Mouse (Mus musculus) gastrocnemius, postnatal 4 days (tissue): ENCODE data around the gene Tirap. TPM values are rescaled to one million over a fixed set of nuclear protein-coding genes. Genes with fewer than 3 reads are reported as not detected.

Experiments used
- DNase-seq, 2 experiments: peaks; one replicate each; pipeline ENCODE4 v3.0.0; 2021 to 2022; ENCODE audit warnings: low spot score in 2 of 2, mixed read lengths in 2 of 2
- long read RNA-seq, 2 experiments: library from polyadenylated mRNA; stranded (forward); transcript quantifications; one replicate each; pipeline ENCODE4 v2.0.0; 2021
- total RNA-seq, 2 experiments: library from RNA; stranded (reverse); gene quantifications; 2 replicates each; pipeline ENCODE4 v1.2.3; 2021

Tirap gene
- total RNA-seq = 10 to 100 TPM; 11.0 to 11.6 TPM
- long read RNA-seq, experiment 1, transcript Tirap-205 (7 exons, 1,783 nt) = major isoform, 5 of 9 reads
- long read RNA-seq, experiment 1, partial matches to known transcripts = 1 of 9 reads
- long read RNA-seq, experiment 1, other reads (novel, unspliced or antisense) = 2 of 9 reads
- long read RNA-seq, experiment 2, partial matches to known transcripts = 3 of 12 reads
- long read RNA-seq, experiment 2, other reads (novel, unspliced or antisense) = 4 of 12 reads

DNA sequence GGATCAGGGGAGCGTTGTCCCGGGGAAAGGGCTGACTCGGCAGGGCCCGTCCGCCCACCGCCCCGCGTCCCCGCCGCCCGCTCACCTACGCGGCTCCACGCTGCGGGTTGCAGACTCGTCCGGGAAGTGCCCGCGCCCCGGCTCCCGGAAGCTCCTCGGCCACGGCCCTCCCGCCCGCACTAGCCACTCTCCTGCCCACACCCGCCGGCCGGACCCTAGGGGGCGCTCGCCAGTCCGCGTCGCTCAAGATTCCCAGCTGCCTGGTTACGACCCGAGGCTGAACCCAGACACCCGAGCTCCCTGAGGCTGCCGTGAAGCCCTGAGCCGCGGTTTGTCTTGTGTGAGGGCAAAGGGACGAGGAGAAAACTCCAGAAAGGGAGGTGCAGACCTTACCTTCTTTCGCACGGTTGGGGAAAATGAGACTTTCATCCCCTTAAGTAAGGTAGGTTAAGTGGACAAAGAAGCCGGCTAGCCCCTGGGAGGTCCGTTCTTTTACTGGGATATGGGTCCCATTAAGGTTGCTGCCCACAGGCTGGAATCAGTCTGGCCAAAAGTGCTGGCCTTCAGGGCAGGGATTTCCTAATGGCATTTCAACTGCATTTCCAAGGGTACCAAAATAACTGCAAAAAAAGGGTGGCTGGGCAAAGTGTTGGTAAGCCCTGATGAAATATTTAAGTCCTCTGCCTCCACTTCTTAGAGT is at the start of gene Tirap, which contains the start of gene Srpr:
Gene Tirap (minus strand): TSS at position 520 of the 700 bp plus-strand sequence.
Gene Srpr (plus strand): TSS at position 404 of the 700 bp plus-strand sequence.
- peak; percentile 92 to 95 for DNase-seq

DNA sequence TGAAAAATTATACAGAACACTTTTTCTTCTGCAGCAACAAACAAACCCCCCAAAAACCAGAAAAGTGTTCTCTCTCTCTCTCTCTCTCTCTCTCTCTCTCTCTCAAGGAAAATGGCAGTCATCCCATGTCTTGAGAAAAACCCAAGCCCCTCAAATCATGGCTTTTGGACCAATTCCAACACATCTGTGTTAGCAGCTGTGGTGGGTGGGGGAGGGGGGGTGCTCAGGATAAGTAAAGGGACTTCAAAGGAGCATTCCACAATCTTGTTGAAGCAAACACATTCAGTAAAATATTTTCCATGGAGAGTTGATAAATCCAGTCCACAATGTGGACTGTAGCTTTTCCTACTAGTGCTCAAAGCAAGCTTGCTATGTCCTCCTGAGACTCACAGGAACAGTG is 49.4 kb upstream of the Tirap start:
- no peak for DNase-seq

DNA sequence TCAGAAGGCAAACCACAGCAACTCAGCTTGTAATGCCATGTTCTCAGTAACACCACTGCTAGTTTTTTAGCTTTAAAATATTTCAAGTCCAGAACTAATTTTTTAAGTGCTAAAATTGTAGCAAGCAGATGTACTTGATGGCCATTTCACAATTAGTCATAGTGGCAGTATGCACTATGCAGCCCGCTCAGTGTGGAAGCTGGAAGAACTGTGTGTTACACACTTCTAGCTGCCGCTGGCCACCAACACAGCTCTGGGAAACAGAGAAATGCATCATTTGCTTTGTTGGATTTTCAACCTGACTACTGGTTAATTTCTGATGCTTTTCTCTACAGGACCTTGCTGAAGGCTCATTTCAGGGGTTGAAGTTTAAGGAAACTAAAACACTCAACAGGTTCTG is 47.3 kb upstream of the Tirap start:
- DNase-seq = no peak

DNA sequence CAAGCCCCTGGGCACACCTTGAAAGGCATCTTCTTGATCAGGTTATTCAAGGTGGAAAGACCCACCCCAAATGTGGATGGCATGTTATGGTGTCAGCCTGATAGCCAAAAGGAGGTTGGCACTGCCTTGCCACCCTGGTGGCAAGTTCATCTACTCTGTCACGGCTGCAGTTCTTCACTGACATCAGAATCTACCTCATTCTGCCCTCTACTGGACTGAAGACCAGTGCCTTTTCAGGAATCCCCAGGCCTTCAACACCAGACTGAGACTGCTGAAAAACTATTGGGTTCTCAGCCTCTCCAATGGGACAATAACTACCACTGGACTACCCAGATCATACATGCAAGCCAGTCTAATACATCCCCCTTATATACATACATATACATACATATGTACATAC is 39.6 kb upstream of the Tirap start:
- no peak for DNase-seq

DNA sequence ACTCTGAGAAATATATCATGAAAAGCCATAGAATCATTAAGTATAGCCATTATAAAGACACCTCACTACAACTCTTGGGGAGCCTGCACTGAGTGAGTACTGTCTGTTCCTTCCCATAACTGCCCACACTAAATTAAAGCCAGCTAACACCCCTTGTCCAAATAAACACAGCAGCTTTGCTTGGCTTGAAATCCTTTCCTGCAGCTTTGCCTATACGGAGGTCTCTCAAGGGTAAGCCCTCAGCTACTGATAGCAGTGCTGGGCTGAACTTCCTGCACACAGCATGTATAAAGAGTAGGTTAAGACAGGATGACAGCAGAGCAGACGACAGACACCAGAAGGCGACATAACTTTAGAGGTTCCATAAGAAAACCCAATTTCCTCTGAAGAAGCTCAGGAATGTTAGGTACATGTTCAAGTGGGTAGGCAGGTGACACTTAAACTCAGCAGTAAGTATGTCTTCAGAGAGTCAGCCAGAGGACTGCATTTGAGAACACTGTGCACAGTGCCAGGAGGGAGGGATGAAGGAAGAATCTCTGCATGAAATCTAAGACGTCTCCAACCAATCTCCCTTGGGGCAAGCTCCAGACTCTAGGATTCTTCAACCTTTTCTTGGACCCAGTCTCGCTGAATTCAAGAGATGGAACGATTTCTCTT is 39.0 kb upstream of the Tirap start:
- DNase-seq = no peak

DNA sequence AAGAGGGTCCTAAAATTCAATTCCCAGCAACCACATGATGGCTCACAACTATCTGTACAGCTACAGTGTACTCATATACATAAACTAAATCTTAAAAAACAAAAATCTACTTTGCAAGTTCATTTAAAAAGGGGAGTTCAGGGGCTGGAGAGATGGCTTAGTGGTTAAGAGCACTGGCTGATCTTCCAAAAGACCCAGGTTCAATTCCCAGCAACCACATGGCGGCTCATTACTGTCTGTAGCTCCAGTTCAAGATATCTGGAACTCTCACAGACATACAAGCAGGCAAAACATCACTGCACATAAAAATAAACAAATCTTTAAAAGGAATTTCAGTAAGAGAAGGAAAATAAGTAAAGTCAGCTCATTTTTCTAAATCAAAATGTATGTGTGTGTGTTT is 38.3 kb upstream of the Tirap start:
- DNase-seq = no peak

DNA sequence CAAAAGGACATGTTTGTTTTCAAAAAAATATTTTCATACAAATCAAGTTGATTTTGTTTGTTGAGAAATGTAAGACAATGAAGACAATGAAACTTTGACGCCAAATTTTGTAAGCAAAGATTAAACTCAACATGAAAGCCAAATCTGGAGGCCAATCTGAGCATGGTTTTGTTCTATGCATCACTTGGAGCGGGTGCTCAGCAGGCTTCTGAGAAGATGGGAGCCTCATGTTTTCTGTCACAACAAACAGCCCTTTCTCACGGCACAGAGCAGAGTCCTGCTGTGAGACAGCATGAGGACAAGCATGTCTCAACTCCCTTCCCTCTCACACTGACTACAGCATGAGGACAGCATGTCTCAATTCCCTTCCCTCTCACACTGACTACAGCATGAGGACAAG is 35.9 kb upstream of the Tirap start:
- DNase-seq = no peak

DNA sequence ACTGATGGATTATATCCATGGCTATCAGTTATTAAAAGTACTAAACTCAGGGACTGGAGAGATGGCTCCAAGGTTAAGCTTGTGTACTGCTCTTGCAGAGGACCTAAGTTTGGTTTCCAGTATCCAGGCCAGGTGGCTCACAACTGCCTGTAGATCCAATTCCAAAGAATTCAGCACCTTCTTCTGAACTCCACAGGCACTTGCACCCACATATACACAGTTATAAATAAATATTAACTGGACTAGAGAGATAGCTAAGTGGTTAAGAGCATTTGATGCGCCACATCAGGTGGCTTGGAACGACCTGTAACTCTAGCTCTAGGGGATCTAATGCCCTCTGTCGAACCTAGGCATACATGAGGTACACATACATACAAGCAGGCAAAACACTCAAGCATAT is 28.6 kb upstream of the Tirap start:
- no peak for DNase-seq

DNA sequence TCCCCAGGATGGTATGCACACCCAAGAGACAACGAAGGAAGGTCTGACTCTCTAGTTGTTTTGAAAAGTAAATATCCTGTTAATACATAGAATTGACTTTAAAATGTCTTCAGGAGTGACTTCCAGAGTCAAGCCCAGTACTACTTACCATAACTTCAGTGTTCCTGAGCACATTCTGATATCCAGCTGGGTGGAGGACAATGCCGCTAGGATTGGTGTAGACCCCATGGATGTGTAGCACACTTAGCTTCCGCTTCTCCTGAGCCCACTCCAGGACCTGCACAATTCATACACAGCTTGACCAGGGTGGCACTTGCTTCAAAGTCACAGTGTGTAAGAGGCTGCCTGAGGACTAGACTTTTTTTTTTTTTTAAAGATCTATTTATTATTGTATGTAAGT is 23.4 kb upstream of the Tirap start:
- DNase-seq = no peak

DNA sequence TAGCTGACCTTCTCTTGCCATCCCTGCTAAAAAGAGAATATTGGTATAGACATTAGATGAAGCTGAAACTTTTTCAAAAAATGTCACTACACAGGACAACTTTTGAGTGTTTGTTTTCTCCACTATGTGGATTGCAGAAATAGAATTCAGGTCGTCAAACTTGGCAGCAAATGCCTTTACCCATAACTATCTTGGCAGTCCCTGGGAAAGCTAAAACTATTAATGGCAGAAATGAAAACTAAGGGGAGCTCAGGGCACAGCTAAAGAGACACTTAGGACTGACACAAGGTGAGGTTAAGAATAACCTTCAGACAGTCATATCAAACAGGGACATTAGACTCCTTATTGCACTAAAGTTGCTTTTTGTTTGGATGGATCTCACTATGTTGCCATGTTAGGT is 17.9 kb upstream of the Tirap start:
- DNase-seq = no peak

DNA sequence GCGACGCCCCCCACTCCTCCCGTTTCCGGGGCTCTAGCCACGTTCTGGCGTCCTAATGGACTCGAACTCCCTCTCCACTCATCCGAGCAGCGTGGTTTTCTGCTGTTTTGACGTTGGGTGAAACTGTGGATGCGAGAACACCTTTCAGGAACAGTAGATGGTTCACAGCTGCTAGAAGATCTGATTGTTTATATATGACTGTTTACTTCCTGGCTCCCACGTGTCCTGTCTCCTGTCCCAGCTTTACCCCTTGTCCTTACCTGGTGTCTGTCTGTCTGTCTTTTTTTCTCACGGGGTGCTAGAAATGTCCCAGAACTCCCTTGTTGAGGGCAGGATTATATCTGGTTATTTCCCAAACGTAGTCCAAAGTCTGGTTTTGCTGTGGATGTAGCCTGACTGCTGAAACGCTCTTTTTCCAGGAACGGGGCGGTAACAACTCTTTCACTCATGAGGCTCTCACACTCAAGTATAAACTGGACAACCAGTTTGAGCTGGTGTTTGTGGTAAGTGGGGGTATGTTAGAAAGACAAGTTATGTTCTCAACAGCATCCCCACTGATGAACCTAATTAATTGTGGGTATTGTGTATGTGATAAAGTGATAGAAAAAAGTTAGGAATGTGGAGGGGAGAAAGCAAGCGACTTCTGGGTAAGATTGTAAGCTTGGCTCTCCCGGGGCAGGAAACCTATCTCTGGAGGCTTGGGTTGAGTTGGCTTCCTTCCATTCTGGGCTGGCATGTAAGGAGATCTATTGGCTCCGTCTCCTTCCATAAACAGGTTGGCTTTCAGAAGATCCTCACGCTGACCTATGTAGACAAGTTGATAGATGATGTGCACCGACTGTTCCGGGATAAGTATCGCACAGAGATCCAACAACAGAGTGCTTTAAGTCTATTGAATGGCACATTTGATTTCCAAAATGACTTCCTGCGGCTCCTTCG is 11.8 kb upstream of the Tirap start:
- DNase-seq = no peak

DNA sequence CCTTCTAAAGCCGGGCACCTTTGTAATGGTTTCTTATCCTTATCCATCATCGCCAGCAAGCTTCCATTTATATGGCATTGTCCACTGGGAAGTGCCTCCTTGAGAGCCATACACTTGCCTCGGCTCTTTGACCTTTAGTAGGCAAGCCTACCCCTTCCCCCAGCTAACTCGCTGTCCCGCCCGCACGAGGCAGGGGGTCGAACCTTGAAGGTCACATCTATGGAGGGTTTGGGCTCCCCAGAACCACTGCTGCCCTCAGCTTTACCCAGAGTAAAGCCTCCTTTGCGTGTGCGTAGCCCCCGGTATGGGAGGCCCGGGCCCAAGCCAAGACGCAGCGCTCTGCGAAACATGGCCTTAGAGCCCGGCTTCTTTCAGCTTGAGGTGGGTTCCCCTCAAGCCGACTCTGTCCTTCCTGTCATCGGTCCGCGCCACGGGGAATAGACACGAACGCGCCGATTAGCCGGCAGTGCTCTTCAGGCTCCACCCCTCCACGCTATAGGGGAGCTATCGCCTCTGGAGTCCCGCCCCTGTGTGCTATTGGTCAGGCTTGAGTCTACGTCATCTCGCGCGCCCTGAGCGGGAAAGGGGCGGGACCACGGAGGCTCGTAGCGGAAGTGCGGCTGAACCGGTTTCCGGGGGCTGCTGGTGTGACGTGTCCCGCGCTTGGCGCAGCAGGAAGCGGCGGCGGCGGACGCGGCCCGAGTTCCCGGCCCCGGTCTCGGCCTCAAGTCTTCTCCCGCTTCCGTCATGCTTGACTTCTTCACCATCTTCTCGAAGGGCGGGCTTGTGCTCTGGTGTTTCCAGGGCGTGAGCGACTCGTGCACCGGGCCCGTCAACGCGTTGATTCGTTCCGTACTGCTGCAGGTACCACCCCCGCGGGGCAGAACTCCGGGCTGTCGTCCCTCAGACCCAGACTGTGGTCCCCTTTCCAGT is 10.7 kb upstream of the Tirap start, which contains the start of gene Foxred1:
Gene Foxred1 (minus strand): TSS at position 514 of the 933 bp plus-strand sequence.
- peak; percentile 97 to 98 for DNase-seq

DNA sequence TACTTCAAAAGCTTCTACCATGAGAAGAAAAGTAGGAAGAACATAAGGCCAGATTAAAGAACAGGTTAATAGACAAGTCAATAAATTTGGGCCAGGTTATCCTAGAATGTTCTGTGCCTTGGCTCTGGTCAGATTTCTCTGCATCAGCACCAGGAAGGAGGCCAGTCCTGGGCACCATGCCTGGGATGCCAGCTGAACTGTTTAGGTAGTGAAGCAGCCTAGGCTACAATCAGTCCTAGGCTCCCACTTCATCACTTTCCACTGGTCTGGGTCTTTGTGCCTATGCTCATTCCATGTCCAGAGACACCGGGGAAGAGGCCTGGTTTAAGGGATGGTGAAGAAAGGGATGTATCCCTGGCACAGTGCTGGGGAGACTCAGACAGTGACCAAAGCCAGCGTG is 4.3 kb upstream of the Tirap start:
- no peak for DNase-seq

DNA sequence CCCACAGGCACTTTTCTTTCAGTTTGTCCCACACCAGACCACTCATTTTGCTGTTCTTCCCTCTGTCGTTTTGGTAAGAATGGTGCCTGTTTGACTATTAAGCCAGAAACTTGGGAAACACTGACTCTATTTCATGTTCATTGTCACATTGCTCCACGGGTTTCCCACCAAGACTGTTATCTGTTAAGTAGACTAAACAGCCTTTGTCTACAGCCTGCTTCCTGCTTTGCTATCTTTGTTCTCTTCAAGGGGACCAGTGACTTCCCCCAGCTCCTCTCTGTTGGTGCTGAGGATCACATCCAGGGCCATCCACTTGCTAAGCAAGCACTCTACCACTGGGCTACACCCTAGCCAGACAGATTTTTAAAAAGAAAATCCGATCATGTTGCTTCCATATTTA is 3.4 kb upstream of the Tirap start:
- no peak for DNase-seq

DNA sequence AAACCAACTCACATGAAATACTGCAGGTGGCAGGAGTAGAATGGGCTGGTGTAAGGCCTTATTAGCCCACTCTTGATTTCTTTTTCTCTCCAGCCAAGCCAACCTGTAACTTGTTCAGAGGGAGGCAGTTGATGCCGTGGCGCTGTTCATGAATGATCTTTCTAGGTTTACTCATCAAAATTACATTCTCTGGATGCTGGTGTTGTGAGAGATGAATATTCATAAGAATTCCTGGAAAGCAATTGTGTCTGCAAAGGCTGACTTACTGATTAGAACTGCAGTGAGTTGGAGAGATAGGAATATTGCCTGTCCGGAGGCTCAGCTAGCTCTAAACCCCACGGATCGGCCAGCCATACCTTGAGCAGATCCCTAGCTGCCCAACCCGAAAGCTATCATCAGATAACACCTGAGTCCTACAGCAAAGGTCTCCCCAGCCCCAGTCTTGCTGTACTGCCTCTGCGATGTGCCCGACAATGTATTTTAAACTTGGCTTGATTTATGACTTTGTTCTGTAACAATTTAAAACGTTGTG is 504 bp upstream of the Tirap start:
- DNase-seq = no peak

DNA sequence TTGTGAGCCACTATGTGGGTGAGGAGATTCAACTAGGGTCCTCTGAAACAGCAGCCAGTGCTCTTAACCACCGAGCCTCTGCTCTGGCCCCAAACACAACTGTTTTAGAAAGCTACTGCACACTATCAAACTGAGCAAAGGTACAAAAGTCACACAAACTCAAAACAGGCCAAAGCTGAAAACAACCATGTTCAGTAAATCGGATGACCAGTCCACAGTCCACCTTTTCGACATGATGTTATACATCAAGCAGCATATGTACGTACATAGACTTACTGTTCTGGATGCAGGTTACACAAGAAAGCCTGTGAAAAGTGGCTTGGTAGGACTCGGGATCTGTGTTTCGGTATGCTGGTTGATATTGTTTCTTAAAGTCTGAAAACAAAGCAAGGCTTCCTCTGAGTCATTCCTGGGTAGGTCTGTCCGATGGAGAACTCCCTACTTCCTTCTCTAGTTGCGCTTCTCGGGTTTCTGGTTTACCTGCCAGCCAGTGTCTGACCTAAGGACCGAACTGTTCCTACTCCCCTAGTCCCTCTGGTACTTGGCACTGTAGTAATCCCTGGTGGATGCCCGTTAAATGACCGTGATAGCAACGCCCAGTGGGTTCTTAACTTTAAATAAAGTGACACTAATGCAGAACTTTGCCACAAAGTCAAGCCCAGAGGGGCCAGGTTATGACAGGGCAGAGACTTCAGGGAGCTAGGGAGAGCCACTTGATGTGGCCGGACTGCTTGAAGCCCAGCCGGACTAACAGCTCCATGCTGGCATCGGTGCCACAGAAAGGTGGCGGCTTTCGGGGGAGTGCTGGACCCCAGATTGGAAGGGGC is 933 bp downstream of the Tirap start:
- no peak for DNase-seq

DNA sequence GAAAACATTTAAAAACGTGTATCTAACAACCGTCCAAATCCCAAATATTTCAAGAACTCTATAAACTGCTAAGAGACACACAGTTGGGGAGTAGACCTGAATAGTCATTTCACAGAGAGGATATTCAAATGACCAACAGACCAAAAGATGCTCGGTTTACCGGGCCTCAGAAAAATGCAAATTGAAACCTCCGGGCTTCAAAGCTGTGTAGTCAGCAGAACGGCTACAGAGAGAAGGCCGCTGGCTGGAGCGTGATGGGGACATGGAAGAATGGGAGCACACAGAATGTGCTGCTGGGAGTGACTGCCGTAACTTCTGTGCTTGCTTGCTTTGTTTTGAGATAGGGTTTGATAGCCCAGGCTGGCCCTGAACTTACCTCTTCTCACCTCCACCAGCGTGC is 1.7 kb downstream of the Tirap start:
- DNase-seq = no peak

DNA sequence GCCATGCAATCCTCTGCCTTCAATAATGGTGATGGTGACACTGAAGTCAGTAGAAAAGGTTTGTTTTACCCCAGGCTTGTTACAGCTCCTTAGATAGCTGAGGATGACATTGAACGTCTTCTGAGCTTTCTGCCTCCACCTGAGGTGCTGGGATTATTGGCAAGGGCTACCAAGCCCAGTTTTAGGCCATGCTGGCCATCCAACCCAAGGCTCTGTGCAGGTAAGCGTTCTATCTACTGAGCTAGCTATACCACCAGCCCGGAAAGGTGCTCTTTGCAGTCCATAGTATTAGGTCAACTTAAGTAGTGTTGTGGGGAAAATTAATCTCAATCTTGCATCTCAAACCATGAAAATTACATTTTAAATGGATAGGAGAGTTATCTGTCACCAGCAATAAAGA is 2.5 kb downstream of the Tirap start:
- no peak for DNase-seq

DNA sequence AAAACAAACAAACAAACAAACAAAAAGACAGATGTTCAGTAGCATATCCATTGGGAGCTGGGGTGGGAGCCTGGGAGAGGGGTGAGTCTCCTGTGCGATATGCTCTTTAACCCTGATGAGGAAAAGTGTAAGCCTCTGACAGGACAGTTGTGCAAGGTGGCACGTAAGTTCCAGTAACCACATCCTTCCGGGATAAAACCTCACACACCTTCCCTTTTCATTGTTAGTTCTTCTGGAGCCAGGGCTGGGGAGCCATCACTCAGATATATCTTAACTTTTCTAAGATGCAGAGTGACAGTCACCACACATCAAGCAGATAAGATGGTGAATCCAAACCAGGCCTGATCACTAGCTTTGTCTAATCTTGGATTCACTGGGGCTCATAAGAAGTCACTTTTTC is 6.0 kb downstream of the Tirap start:
- DNase-seq = no peak
